Mouse (Mus musculus): ENCODE measurements around the gene Mest. TPM values are rescaled to one million over a fixed set of nuclear protein-coding genes. Genes with fewer than 3 reads are reported as not detected.

Gene Mest
- polyA plus RNA-seq, 1 experiment from 2014 or later: 1,412 TPM

- H3K4me3 ChIP-seq (replicated peaks): no peak overlapping the region
- H3K36me3 ChIP-seq: 0 out of 2 replicates have a peak, but pooled peaks cover 2% of the 10 kb centered on the region
- no peak overlapping the region for H3K27ac ChIP-seq
- H3K27me3 ChIP-seq: no peaks in the 10 kb centered on the region
- no peak overlapping the region for H3K4me2 ChIP-seq
- no peak for ATAC-seq (ENCODE audit: insufficient number of reproducible peaks, insufficient read depth, low FRiP score, low TSS enrichment, low read depth)
- no peak overlapping the region for H3K9ac ChIP-seq (replicated peaks)
- no peaks in the 10 kb centered on the region for H3K9me3 ChIP-seq
- WGBS: 76% methylated on average over 1 of the region's 1 CpGs
- H3K4me1 ChIP-seq (replicated peaks): peaks cover 32% of the 10 kb centered on the region
Observed at GRCm38 (mm10) chr6:30684570-30684969, 38.8 kb upstream of the Mest start.

- Histone ChIP-seq H3K27ac (no peak overlapping the region), H3K9me3 (no peaks in the 10 kb centered on the region), H3K4me3 (replicated peaks) (no peak overlapping the region), H3K4me1 (replicated peaks) (peaks cover 13% of the 10 kb centered on the region), H3K4me2 (no peak overlapping the region), H3K9ac (replicated peaks) (no peak overlapping the region), H3K27me3 (no peaks in the 10 kb centered on the region), H3K36me3 (no peaks in the 10 kb centered on the region)
- no peak for ATAC-seq (ENCODE audit: insufficient number of reproducible peaks, insufficient read depth, low FRiP score, low TSS enrichment, low read depth)
- WGBS: 90% methylated on average over 7 of the region's 7 CpGs
Observed at GRCm38 (mm10) chr6:30687198-30687597, 36.1 kb upstream of the Mest start.

- ATAC-seq (ENCODE audit: insufficient number of reproducible peaks, insufficient read depth, low FRiP score, low TSS enrichment, low read depth): no peak
- Histone ChIP-seq H3K9ac (replicated peaks) (peak overlapping the region; percentile 63), H3K27me3 (no peaks in the 10 kb centered on the region), H3K4me2 (peak overlapping the region; percentile 61), H3K9me3 (no peaks in the 10 kb centered on the region), H3K4me3 (replicated peaks) (peak overlapping the region; percentile 52), H3K36me3 (no peaks in the 10 kb centered on the region), H3K27ac (peak overlapping the region; percentile 96), H3K4me1 (replicated peaks) (peaks cover 18% of the 10 kb centered on the region; the same call in 1 of the 2 replicates)
- 71% methylated on average over 5 of the region's 5 CpGs for WGBS
Observed at GRCm38 (mm10) chr6:30692826-30693225, 30.5 kb upstream of the Mest start.

GRCm38 (mm10) chr6:30693350-30693991, 29.9 kb upstream of the Mest start, which contains the start of gene Cep41:
Gene Cep41, minus strand, starts transcription at chr6:30693749.
- Histone ChIP-seq H3K27me3 (no peaks in the 10 kb centered on the region), H3K27ac (peak within 1 kb of the TSS; percentile 96), H3K4me2 (peak within 1 kb of the TSS; percentile 61), H3K9ac (replicated peaks) (peak within 1 kb of the TSS; percentile 63), H3K36me3 (no peaks in the 10 kb centered on the region), H3K4me3 (replicated peaks) (peak within 1 kb of the TSS; percentile 52), H3K9me3 (no peaks in the 10 kb centered on the region), H3K4me1 (replicated peaks) (peaks cover 19% of the 10 kb centered on the region; the same call in 1 of the 2 replicates)
- WGBS: under 1% methylated on average over 51 of the region's 52 CpGs
- peak; percentile 96 for ATAC-seq (ENCODE audit: insufficient number of reproducible peaks, insufficient read depth, low FRiP score, low TSS enrichment, low read depth)

GRCm38 (mm10) chr6:30694209-30694608, 29.1 kb upstream of the Mest start:
- Histone ChIP-seq H3K9ac (replicated peaks) (no peak overlapping the region), H3K4me3 (replicated peaks) (peak overlapping the region; percentile 52), H3K36me3 (no peaks in the 10 kb centered on the region), H3K27me3 (no peaks in the 10 kb centered on the region), H3K4me1 (replicated peaks) (peaks cover 19% of the 10 kb centered on the region; the same call in 1 of the 2 replicates), H3K4me2 (peak overlapping the region; percentile 61), H3K27ac (peak overlapping the region; percentile 96), H3K9me3 (no peaks in the 10 kb centered on the region)
- 31% methylated on average over 6 of the region's 6 CpGs for WGBS
- no peak for ATAC-seq (ENCODE audit: insufficient number of reproducible peaks, insufficient read depth, low FRiP score, low TSS enrichment, low read depth)

GRCm38 (mm10) chr6:30695124-30695523, 28.2 kb upstream of the Mest start:
- no peak overlapping the region for H3K9ac ChIP-seq (replicated peaks)
- H3K4me1 ChIP-seq (replicated peaks): peaks cover 27% of the 10 kb centered on the region
- H3K4me2 ChIP-seq: no peak overlapping the region
- no peak for ATAC-seq (ENCODE audit: insufficient number of reproducible peaks, insufficient read depth, low FRiP score, low TSS enrichment, low read depth)
- H3K36me3 ChIP-seq: no peaks in the 10 kb centered on the region
- H3K9me3 ChIP-seq: no peaks in the 10 kb centered on the region
- H3K27ac ChIP-seq: peak overlapping the region; percentile 96
- H3K4me3 ChIP-seq (replicated peaks): no peak overlapping the region
- WGBS: 88% methylated on average over 8 of the region's 8 CpGs
- H3K27me3 ChIP-seq: no peaks in the 10 kb centered on the region

- no peak for ATAC-seq (ENCODE audit: insufficient number of reproducible peaks, insufficient read depth, low FRiP score, low TSS enrichment, low read depth)
- Histone ChIP-seq H3K9ac (replicated peaks) (no peak overlapping the region), H3K27me3 (no peaks in the 10 kb centered on the region), H3K36me3 (no peaks in the 10 kb centered on the region), H3K9me3 (no peaks in the 10 kb centered on the region), H3K4me1 (replicated peaks) (peaks cover 35% of the 10 kb centered on the region), H3K4me3 (replicated peaks) (no peak overlapping the region), H3K27ac (peak overlapping the region; percentile 42; the same call in 1 of the 2 replicates), H3K4me2 (no peak overlapping the region)
- 52% methylated on average over 5 of the region's 5 CpGs for WGBS
Observed at GRCm38 (mm10) chr6:30697464-30697863, 25.9 kb upstream of the Mest start.

GRCm38 (mm10) chr6:30698036-30698435, 25.3 kb upstream of the Mest start:
- WGBS: 90% methylated on average over 4 of the region's 4 CpGs
- ATAC-seq (ENCODE audit: insufficient number of reproducible peaks, insufficient read depth, low FRiP score, low TSS enrichment, low read depth): no peak

GRCm38 (mm10) chr6:30700182-30700581, 23.2 kb upstream of the Mest start:
- no peak for ATAC-seq (ENCODE audit: insufficient number of reproducible peaks, insufficient read depth, low FRiP score, low TSS enrichment, low read depth)
- no peak overlapping the region for H3K4me3 ChIP-seq (replicated peaks)
- no peak overlapping the region for H3K9ac ChIP-seq (replicated peaks)
- peaks cover 32% of the 10 kb centered on the region for H3K4me1 ChIP-seq (replicated peaks)
- H3K27ac ChIP-seq: peak overlapping the region; percentile 80
- H3K9me3 ChIP-seq: no peaks in the 10 kb centered on the region
- H3K36me3 ChIP-seq: no peaks in the 10 kb centered on the region
- no peak overlapping the region for H3K4me2 ChIP-seq
- 48% methylated on average over 6 of the region's 6 CpGs for WGBS
- H3K27me3 ChIP-seq: no peaks in the 10 kb centered on the region

More at GRCm38 (mm10) chr6:30698036-30698435, 25.3 kb upstream of the Mest start:
- peak overlapping the region; percentile 42; the same call in 1 of the 2 replicates for H3K27ac ChIP-seq
- peaks cover 34% of the 10 kb centered on the region for H3K4me1 ChIP-seq (replicated peaks)
- H3K9me3 ChIP-seq: no peaks in the 10 kb centered on the region
- no peak overlapping the region for H3K4me3 ChIP-seq (replicated peaks)
- no peaks in the 10 kb centered on the region for H3K36me3 ChIP-seq
- no peak overlapping the region for H3K9ac ChIP-seq (replicated peaks)
- H3K4me2 ChIP-seq: no peak overlapping the region
- no peaks in the 10 kb centered on the region for H3K27me3 ChIP-seq

- no peaks in the 10 kb centered on the region for H3K27me3 ChIP-seq
- no peaks in the 10 kb centered on the region for H3K36me3 ChIP-seq
- no peak overlapping the region for H3K9ac ChIP-seq (replicated peaks)
- H3K4me3 ChIP-seq (replicated peaks): no peak overlapping the region
- 26% methylated on average over 6 of the region's 6 CpGs for WGBS
- peaks cover 29% of the 10 kb centered on the region for H3K4me1 ChIP-seq (replicated peaks)
- H3K27ac ChIP-seq: peak overlapping the region; percentile 83; the same call in 1 of the 2 replicates
- no peak for ATAC-seq (ENCODE audit: insufficient number of reproducible peaks, insufficient read depth, low FRiP score, low TSS enrichment, low read depth)
- H3K4me2 ChIP-seq: no peak overlapping the region
- H3K9me3 ChIP-seq: no peaks in the 10 kb centered on the region
Observed at GRCm38 (mm10) chr6:30702881-30703280, 20.5 kb upstream of the Mest start.

- Histone ChIP-seq H3K4me1 (replicated peaks) (peaks cover 29% of the 10 kb centered on the region), H3K9ac (replicated peaks) (no peak overlapping the region), H3K9me3 (no peaks in the 10 kb centered on the region), H3K27me3 (no peaks in the 10 kb centered on the region), H3K4me2 (no peak overlapping the region; the same call in 1 of the 2 replicates), H3K36me3 (no peaks in the 10 kb centered on the region), H3K4me3 (replicated peaks) (no peak overlapping the region), H3K27ac (peak overlapping the region; percentile 83)
- WGBS: 69% methylated on average over 6 of the region's 6 CpGs
- ATAC-seq (ENCODE audit: insufficient number of reproducible peaks, insufficient read depth, low FRiP score, low TSS enrichment, low read depth): no peak
Observed at GRCm38 (mm10) chr6:30703476-30703875, 19.9 kb upstream of the Mest start.

Measured in limb, embryonic 12.5 days (tissue).